Mouse (Mus musculus): ENCODE results near the gene Kctd6.

- TF ChIP-seq CTCF (IDR thresholded peaks at IDR 0.05; ENCODE audit: low read depth) (no peak), EP300 (IDR thresholded peaks at IDR 0.05; ENCODE audit: low read depth) (no peak)
Observed at GRCm38 (mm10) chr14:8207543-8207942, 6.4 kb upstream of the Kctd6 start.
